Mouse (Mus musculus): ENCODE results near the gene Minos1. TPM values are rescaled to one million over a fixed set of nuclear protein-coding genes. Genes with fewer than 3 reads are reported as not detected.

The Minos1 gene
- polyA plus RNA-seq, 1 experiment from 2014 or later = 564 TPM

DNA sequence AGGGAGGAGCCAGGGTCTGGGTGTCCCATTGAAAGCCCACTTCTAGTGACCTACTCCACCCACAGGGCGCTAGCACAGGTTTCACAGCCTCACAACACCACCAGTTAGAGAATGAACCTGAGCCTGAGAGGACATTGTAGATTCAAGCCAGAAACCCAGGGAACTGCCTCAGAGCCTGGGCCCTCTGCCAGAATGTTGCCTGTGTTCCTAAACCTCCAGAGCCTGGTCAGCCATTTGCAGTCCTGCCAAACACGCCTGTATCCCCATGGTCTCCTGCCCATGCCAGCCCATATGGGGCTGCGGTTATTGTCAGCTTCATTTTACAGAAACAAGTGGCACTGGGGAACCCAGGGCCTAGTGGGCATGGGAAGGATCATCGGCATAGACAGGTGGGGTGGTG, 75.6 kb downstream of the Minos1 start:
- ATAC-seq (replicated peaks; ENCODE audit: low FRiP score) = no peak

DNA sequence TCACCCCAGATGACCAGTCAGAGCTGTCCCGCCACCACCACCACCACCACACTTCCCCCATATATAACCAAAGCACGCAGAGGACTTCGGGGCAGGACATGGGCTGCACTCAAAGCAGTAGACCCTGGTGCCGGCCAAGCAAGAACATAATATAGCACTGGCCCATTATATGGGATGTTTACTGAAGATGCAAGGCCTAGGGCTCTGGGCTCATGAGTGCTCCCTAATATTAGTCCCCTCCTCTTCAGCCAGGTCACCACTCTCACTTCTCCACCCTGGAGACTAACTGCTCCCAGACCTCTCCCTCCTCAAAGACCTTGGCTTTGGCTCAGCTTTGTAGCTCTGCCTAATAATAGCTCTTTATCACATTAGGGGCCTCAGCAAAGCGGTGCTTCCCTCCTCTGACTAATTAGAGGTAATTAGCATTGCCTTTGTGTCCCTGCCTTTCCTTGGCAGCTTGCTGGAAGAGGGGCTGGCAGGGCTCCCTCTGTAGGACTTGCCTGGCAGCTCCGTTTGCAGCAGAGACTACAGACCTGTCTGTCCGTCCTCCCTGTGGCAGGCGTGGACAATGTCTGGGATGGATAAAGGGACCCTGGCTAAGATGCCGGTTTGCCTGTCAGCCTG, 76.5 kb downstream of the Minos1 start:
- Histone ChIP-seq H3K4me1 (replicated peaks; ENCODE audit: control insufficient read depth, insufficient read depth, low read length) (no peaks in the 10 kb centered on the region), H3K4me2 (no peak overlapping the region), H3K4me3 (ENCODE audit: low read depth, low read length) (no peak overlapping the region), H3K27me3 (replicated peaks; ENCODE audit: control insufficient read depth, insufficient read depth, low read length) (no peaks in the 10 kb centered on the region), H3K27ac (ENCODE audit: low read depth, low read length) (no peak overlapping the region), H3K36me3 (ENCODE audit: control insufficient read depth, insufficient read depth, low read length) (no peaks in the 10 kb centered on the region), H3K9ac (ENCODE audit: low read depth, low read length) (no peak overlapping the region), H3K9me3 (ENCODE audit: control insufficient read depth, low read length) (no peaks in the 10 kb centered on the region)
- WGBS = 47% methylated on average over 9 of the region's 9 CpGs
- DNase-seq (ENCODE audit: low spot score) (no peak), ATAC-seq (replicated peaks; ENCODE audit: low FRiP score) (no peak)

More for the DNA sequence above, 75.6 kb downstream of the Minos1 start:
- H3K27ac ChIP-seq (ENCODE audit: low read depth, low read length) = no peak overlapping the region
- no peaks in the 10 kb centered on the region for H3K9me3 ChIP-seq (ENCODE audit: control insufficient read depth, low read length)
- no peak overlapping the region for H3K4me3 ChIP-seq (ENCODE audit: low read depth, low read length)
- no peaks in the 10 kb centered on the region for H3K4me1 ChIP-seq (replicated peaks; ENCODE audit: control insufficient read depth, insufficient read depth, low read length)
- H3K36me3 ChIP-seq (ENCODE audit: control insufficient read depth, insufficient read depth, low read length) = no peaks in the 10 kb centered on the region
- no peaks in the 10 kb centered on the region for H3K27me3 ChIP-seq (replicated peaks; ENCODE audit: control insufficient read depth, insufficient read depth, low read length)
- no peak overlapping the region for H3K4me2 ChIP-seq
- 79% methylated on average over 4 of the region's 4 CpGs for WGBS
- no peak overlapping the region for H3K9ac ChIP-seq (ENCODE audit: low read depth, low read length)
- DNase-seq (ENCODE audit: low spot score) = no peak

DNA sequence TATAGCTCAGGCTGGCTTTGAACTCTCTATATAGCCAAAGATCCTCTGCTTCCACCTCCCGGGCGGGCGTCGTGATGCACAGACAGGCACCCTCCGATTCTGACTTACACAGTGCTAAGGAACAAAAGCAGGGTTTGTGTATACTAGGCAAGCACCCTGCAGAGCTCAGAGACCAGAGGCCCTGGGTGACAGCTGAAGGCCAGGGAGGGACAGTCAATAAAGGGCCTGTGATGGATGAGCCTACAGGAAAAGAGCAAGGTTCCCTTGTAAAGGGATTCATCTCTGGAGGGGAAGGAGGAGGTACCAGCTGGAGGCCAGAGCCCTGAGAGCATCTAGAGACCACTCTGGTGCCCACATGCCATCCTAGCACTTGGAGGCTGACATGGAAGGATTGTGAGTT, 77.5 kb downstream of the Minos1 start:
- H3K27me3 ChIP-seq (replicated peaks; ENCODE audit: control insufficient read depth, insufficient read depth, low read length) = no peaks in the 10 kb centered on the region
- no peak overlapping the region for H3K9ac ChIP-seq (ENCODE audit: low read depth, low read length)
- H3K4me1 ChIP-seq (replicated peaks; ENCODE audit: control insufficient read depth, insufficient read depth, low read length) = no peaks in the 10 kb centered on the region
- H3K4me3 ChIP-seq (ENCODE audit: low read depth, low read length) = no peak overlapping the region
- no peak for ATAC-seq (replicated peaks; ENCODE audit: low FRiP score)
- no peaks in the 10 kb centered on the region for H3K36me3 ChIP-seq (ENCODE audit: control insufficient read depth, insufficient read depth, low read length)
- no peaks in the 10 kb centered on the region for H3K9me3 ChIP-seq (ENCODE audit: control insufficient read depth, low read length)
- WGBS = 70% methylated on average over 5 of the region's 5 CpGs
- no peak for DNase-seq (ENCODE audit: low spot score)
- no peak overlapping the region for H3K27ac ChIP-seq (ENCODE audit: low read depth, low read length)
- no peak overlapping the region for H3K4me2 ChIP-seq

DNA sequence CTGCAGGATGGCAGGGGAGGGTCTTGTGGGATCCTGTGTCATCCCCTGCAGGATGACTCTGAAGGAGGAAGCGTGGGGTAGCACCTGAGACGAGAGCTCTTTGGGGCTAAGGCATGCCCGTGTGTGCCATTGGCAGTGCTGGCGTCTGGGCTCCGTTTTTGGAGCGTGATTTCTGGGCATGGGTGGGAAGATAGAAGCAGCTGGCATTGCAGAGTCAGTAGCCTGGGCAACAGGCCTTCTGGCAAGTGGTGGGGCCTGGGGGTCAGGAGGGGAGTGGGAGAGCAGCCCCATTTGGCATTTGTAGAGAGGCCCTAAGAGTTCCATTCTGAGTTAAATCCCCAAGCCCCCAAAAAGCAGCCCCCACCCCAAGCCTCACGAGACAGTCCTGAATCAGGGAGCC, 78.1 kb downstream of the Minos1 start:
- ATAC-seq (replicated peaks; ENCODE audit: low FRiP score) (no peak), DNase-seq (ENCODE audit: low spot score) (no peak)
- H3K27ac ChIP-seq (ENCODE audit: low read depth, low read length) = no peak overlapping the region
- no peaks in the 10 kb centered on the region for H3K36me3 ChIP-seq (ENCODE audit: control insufficient read depth, insufficient read depth, low read length)
- no peak overlapping the region for H3K4me3 ChIP-seq (ENCODE audit: low read depth, low read length)
- no peaks in the 10 kb centered on the region for H3K9me3 ChIP-seq (ENCODE audit: control insufficient read depth, low read length)
- no peak overlapping the region for H3K9ac ChIP-seq (ENCODE audit: low read depth, low read length)
- no peaks in the 10 kb centered on the region for H3K27me3 ChIP-seq (replicated peaks; ENCODE audit: control insufficient read depth, insufficient read depth, low read length)
- no peak overlapping the region for H3K4me2 ChIP-seq
- H3K4me1 ChIP-seq (replicated peaks; ENCODE audit: control insufficient read depth, insufficient read depth, low read length) = no peaks in the 10 kb centered on the region
- 75% methylated on average over 7 of the region's 7 CpGs for WGBS

Other genes with a start within 250 kb of the Minos1 start
- 3.0 and 3.8 TPM in 2 replicates for gene Otud3, start 217.2 kb downstream of the Minos1 start, polyA plus RNA-seq (2014; fragmentation: Nextera tagmentation; extraction: Ambion mirVana)
- gene Rnf186, start 164.0 kb downstream of the Minos1 start, polyA plus RNA-seq (2014; fragmentation: Nextera tagmentation; extraction: Ambion mirVana) = not detected in 2 replicates
- 1.5 and 1.9 TPM in 2 replicates for gene Tmco4, start 158.2 kb downstream of the Minos1 start, polyA plus RNA-seq (2014; fragmentation: Nextera tagmentation; extraction: Ambion mirVana)
- not detected in 2 replicates for gene Htr6, start 55.5 kb downstream of the Minos1 start, polyA plus RNA-seq (2014; fragmentation: Nextera tagmentation; extraction: Ambion mirVana)
- 4.0 and 5.0 TPM in 2 replicates for gene Nbl1, start 38.1 kb downstream of the Minos1 start, polyA plus RNA-seq (2014; fragmentation: Nextera tagmentation; extraction: Ambion mirVana)
- gene Capzb, start 61.8 kb upstream of the Minos1 start, polyA plus RNA-seq (2014; fragmentation: Nextera tagmentation; extraction: Ambion mirVana) = 250 and 257 TPM in 2 replicates
- gene Pqlc2, start 179.6 kb upstream of the Minos1 start, polyA plus RNA-seq (2014; fragmentation: Nextera tagmentation; extraction: Ambion mirVana) = 13.8 and 15.5 TPM in 2 replicates
- 68.4 and 72.7 TPM in 2 replicates for gene Akr7a5, start 179.6 kb upstream of the Minos1 start, polyA plus RNA-seq (2014; fragmentation: Nextera tagmentation; extraction: Ambion mirVana)
- 241 and 259 TPM in 2 replicates for gene Mrto4, start 221.5 kb upstream of the Minos1 start, polyA plus RNA-seq (2014; fragmentation: Nextera tagmentation; extraction: Ambion mirVana)
- gene Emc1, start 221.5 kb upstream of the Minos1 start, polyA plus RNA-seq (2014; fragmentation: Nextera tagmentation; extraction: Ambion mirVana) = 32.9 and 34.0 TPM in 2 replicates
- 79.0 and 86.9 TPM in 2 replicates for gene Ubr4, start 221.5 kb upstream of the Minos1 start, polyA plus RNA-seq (2014; fragmentation: Nextera tagmentation; extraction: Ambion mirVana)